ENCODE assay signal across 8 mouse cellular contexts in genomic region chr1:184825093-184825492, GRCm38 (mm10). TPM values are rescaled to one million over a fixed set of nuclear protein-coding genes. Genes with fewer than 3 reads are reported as not detected.
DNase-seq lines count a peak whose midpoint lies in the region; ATAC-seq and TF ChIP-seq lines count a peak whose summit lies in the region.

No protein-coding gene starts in this region.

- no peak for ATAC-seq in cerebellum, adult (ENCODE audit: insufficient number of reproducible peaks, low FRiP score, low TSS enrichment)
- peak; percentile 47 for ATAC-seq in forebrain, embryonic 11.5 days (replicated peaks; ENCODE audit: low FRiP score)

- H3K4me3 ChIP-seq in forebrain, embryonic 11.5 days (ENCODE audit: low read depth, low read length), result no peak overlapping the region
- H3K4me3 ChIP-seq in small intestine, adult 2 months (ENCODE audit: low read depth, low read length), result no peak overlapping the region

- peak; percentile 66; the same call in 1 of the 2 replicates for TF ChIP-seq CTCF in small intestine, adult 2 months (IDR thresholded peaks at IDR 0.05; ENCODE audit: extremely low read depth, insufficient read length, insufficient replicate concordance, low read depth, low read length)

- H3K9me3 ChIP-seq in forebrain, embryonic 11.5 days (ENCODE audit: control insufficient read depth, low read length), result no peaks in the 10 kb centered on the region

- peaks cover 5% of the 10 kb centered on the region; the same call in 1 of the 2 replicates for H3K4me1 ChIP-seq in forebrain, embryonic 11.5 days (replicated peaks; ENCODE audit: control insufficient read depth, insufficient read depth, low read length)
- H3K4me1 ChIP-seq in small intestine, adult 2 months (ENCODE audit: control insufficient read depth, insufficient read depth, insufficient read length, low read length), result peaks cover 17% of the 10 kb centered on the region

- no peak for TF ChIP-seq POLR2A in small intestine, adult 2 months (IDR thresholded peaks at IDR 0.05; ENCODE audit: low read depth, low read length)

- no peak overlapping the region for H3K4me2 ChIP-seq in forebrain, embryonic 11.5 days (ENCODE audit: low read depth, low read length, severe bottlenecking)

- H3K36me3 ChIP-seq in forebrain, embryonic 11.5 days (ENCODE audit: control insufficient read depth, insufficient read depth, low read length), result no peaks in the 10 kb centered on the region
- H3K36me3 ChIP-seq in small intestine, adult 2 months (ENCODE audit: control insufficient read depth, insufficient read depth, low read length), result peaks cover 41% of the 10 kb centered on the region

- H3K27ac ChIP-seq in forebrain, embryonic 11.5 days (ENCODE audit: low read depth, low read length), result no peak overlapping the region
- 0 out of 2 replicates have a peak overlapping the region, but pooled peaks have one; percentile 26 for H3K27ac ChIP-seq in small intestine, adult 2 months (ENCODE audit: insufficient read depth, low read depth, low read length)

- H3K9ac ChIP-seq in forebrain, embryonic 11.5 days (ENCODE audit: low read length), result no peak overlapping the region

- H3K27me3 ChIP-seq in forebrain, embryonic 11.5 days (ENCODE audit: control insufficient read depth, insufficient read depth, low read length), result no peaks in the 10 kb centered on the region
- no peaks in the 10 kb centered on the region for H3K27me3 ChIP-seq in small intestine, adult 2 months (ENCODE audit: control insufficient read depth, insufficient read depth, low read length)

- peak; percentile 26 to 43 for DNase-seq in cerebellum, adult 18-20 months
- peak; percentile 55 for DNase-seq in thymus, postnatal 0 days (ENCODE audit: low spot score)
- DNase-seq in thymus, postnatal 10 days (ENCODE audit: low spot score in 2 of 2), result no peak
- DNase-seq in forebrain, embryonic 11.5 days (ENCODE audit: low spot score), result peak; percentile 73
- peak; percentile 77 for DNase-seq in induced T-regulatory cell, adult 2 months (ENCODE audit: low read depth)
- DNase-seq in lung, postnatal 10 days, result peak; percentile 71

- WGBS in forebrain, embryonic 11.5 days, result 27% methylated on average over 11 of the region's 11 CpGs
- 24% methylated on average over 11 of the region's 11 CpGs for WGBS in small intestine, adult 2 months

RNA-seq across cellular contexts. Expression of gene Marc1, which starts 14.0 kb away (rescaled TPM):
- 1.7 and 2.0 TPM in 2 replicates for polyA plus RNA-seq in thymus, postnatal 0 days (2015; fragmentation: Nextera tagmentation; extraction: Ambion mirVana)
- polyA plus RNA-seq in forebrain, embryonic 11.5 days (2014; fragmentation: Nextera tagmentation; extraction: Ambion mirVana), result 0.15 TPM in 1 of 2 replicates, not detected in the other
- polyA plus RNA-seq in small intestine, adult 2 months (2012; rRNA removed), result 0.68 and 1.2 TPM in 2 replicates

RNA-seq across cellular contexts. Expression of gene Marc2, which starts 21.2 kb away (rescaled TPM):
- polyA plus RNA-seq in thymus, postnatal 0 days (2015; fragmentation: Nextera tagmentation; extraction: Ambion mirVana), result 237 and 272 TPM in 2 replicates
- 89.7 and 96.4 TPM in 2 replicates for polyA plus RNA-seq in forebrain, embryonic 11.5 days (2014; fragmentation: Nextera tagmentation; extraction: Ambion mirVana)
- 332 and 352 TPM in 2 replicates for polyA plus RNA-seq in small intestine, adult 2 months (2012; rRNA removed)

RNA-seq across cellular contexts. Expression of gene C130074G19Rik, which starts 57.9 kb away (rescaled TPM):
- 0.86 and 1.1 TPM in 2 replicates for polyA plus RNA-seq in thymus, postnatal 0 days (2015; fragmentation: Nextera tagmentation; extraction: Ambion mirVana)
- polyA plus RNA-seq in forebrain, embryonic 11.5 days (2014; fragmentation: Nextera tagmentation; extraction: Ambion mirVana), result 0.48 and 0.53 TPM in 2 replicates
- polyA plus RNA-seq in small intestine, adult 2 months (2012; rRNA removed), result 16.2 and 45.1 TPM in 2 replicates

Comparison
In these comparisons a context has a peak if more than half of its experiments do, and no peak if none do; other contexts are left out.
1. DNase-seq: peak in cerebellum, adult 18-20 months (2 of 2), thymus, postnatal 0 days (single experiment), forebrain, embryonic 11.5 days (single experiment), induced T-regulatory cell, adult 2 months (single experiment) and lung, postnatal 10 days (single experiment); none in thymus, postnatal 10 days (0 of 2).